Mouse (Mus musculus): ENCODE results near the gene Foxo1. TPM values are rescaled to one million over a fixed set of nuclear protein-coding genes. Genes with fewer than 3 reads are reported as not detected.

Gene Foxo1
- polyA plus RNA-seq, 1 experiment from 2014 or later, result 8.8 TPM

DNA sequence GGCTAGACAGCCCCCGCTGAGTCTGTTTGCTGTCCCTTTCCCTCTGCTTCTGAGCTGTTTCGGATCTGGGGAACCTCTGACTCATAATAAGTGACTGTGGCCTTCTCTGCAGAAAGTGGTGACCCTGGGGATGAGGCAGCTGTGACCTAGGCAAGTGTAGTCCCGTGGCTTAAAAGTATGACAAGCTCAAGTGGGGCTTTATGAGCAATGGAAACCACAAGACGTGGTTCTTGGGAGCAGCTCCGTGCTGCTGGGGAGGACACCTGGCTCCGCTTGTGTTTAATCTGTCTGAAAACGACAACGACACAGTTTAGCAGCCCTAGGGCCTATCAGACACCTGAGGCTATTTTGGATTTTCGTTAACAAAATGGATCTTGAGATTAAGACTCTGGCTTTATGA is 101.1 kb downstream of the Foxo1 start:
- Histone ChIP-seq H3K9me3 (replicated peaks) (no peaks in the 10 kb centered on the region), H3K4me3 (no peak overlapping the region)
- WGBS, result 81% methylated on average over 9 of the region's 9 CpGs

DNA sequence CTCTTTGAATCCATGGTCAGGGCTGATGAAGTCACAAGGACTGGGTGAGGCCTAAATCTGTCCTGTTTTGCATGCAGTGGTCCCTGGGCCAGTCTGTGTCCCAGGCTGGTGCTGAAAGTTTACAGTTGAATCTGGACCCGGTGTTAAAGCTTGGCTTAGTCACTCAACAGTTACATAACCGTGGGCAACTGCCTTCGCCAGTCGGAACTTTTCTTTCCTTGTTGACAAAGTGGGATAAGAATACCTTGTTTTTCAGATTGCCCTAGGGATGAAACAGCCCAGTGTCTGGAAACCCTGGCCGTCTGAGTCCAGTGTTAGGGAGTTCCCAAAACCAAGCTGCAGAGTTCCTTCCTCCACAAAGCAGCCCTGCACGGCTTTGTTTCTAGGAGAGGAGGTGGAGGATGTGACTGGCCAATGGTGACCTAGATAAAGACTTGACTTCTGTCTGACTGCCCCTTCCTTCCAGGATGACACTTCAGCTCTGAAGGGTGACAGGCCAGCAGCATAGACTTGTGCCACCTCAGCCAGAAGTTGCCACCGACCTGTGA is 101.8 kb downstream of the Foxo1 start:
- H3K27me3 ChIP-seq (replicated peaks), result no peaks in the 10 kb centered on the region
- H3K4me3 ChIP-seq, result no peak overlapping the region
- no peaks in the 10 kb centered on the region for H3K4me1 ChIP-seq (replicated peaks)
- WGBS, result 45% methylated on average over 7 of the region's 7 CpGs
- H3K9me3 ChIP-seq (replicated peaks), result no peaks in the 10 kb centered on the region
- no peak overlapping the region for H3K9ac ChIP-seq
- no peak overlapping the region for H3K4me2 ChIP-seq
- H3K27ac ChIP-seq (ENCODE audit: poor library complexity, severe bottlenecking), result no peak overlapping the region
- no peaks in the 10 kb centered on the region for H3K36me3 ChIP-seq
- ATAC-seq (ENCODE audit: insufficient number of reproducible peaks, low FRiP score), result no peak

More for the DNA sequence above, 101.1 kb downstream of the Foxo1 start:
- Histone ChIP-seq H3K9ac (no peak overlapping the region), H3K27ac (ENCODE audit: poor library complexity, severe bottlenecking) (no peak overlapping the region), H3K4me2 (no peak overlapping the region), H3K36me3 (no peaks in the 10 kb centered on the region), H3K4me1 (replicated peaks) (no peaks in the 10 kb centered on the region), H3K27me3 (replicated peaks) (no peaks in the 10 kb centered on the region)
- no peak for ATAC-seq (ENCODE audit: insufficient number of reproducible peaks, low FRiP score)

DNA sequence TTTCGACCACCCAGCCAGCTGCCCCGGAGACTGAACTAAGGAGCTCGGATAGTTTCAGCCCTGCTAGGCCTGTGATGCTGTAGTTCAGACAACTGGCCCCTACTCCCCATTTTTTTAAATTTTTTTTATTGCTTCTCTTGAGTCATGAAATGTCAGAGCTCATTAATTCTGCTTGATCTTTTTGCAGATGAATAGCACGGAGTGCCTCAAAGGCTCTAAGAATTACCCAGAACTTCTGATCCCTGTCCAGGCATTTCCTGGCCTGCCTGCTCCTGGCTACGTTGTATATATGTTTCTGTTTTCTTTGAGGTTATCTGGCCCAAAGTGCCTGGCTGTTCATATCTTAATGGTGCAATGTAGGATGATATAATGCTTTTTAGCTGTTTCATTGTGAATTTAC is 108.8 kb downstream of the Foxo1 start:
- H3K4me1 ChIP-seq (replicated peaks), result no peaks in the 10 kb centered on the region
- H3K9me3 ChIP-seq (replicated peaks), result no peaks in the 10 kb centered on the region
- no peak overlapping the region for H3K27ac ChIP-seq (ENCODE audit: poor library complexity, severe bottlenecking)
- no peak overlapping the region for H3K9ac ChIP-seq
- WGBS, result 62% methylated on average over 5 of the region's 5 CpGs
- H3K27me3 ChIP-seq (replicated peaks), result no peaks in the 10 kb centered on the region
- H3K4me2 ChIP-seq, result no peak overlapping the region
- no peak for ATAC-seq (ENCODE audit: insufficient number of reproducible peaks, low FRiP score)
- no peak overlapping the region for H3K4me3 ChIP-seq
- no peaks in the 10 kb centered on the region for H3K36me3 ChIP-seq

DNA sequence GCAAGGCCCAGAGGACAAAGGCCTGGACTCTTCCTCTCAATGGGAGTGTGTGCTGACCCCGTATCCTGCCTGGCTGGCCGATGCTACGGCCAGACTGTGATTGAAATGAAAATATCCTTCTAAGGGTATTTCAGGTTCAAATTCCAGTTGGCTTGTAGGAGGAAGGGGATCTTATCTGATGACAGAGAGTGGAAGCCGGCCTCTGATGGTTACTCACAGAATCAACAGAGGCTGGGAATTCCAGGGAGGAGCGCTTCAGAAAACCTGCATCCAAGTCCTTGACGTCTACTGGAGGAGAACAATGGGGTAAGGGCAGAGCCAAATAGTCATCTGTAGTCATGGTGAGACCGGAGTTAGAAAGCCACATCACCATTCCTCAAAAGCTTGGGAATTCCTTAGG is 115.2 kb downstream of the Foxo1 start:
- Histone ChIP-seq H3K9ac (no peak overlapping the region), H3K27me3 (replicated peaks) (no peaks in the 10 kb centered on the region), H3K4me3 (no peak overlapping the region), H3K9me3 (replicated peaks) (no peaks in the 10 kb centered on the region), H3K36me3 (no peaks in the 10 kb centered on the region), H3K27ac (ENCODE audit: poor library complexity, severe bottlenecking) (no peak overlapping the region), H3K4me2 (no peak overlapping the region), H3K4me1 (replicated peaks) (peaks cover 7% of the 10 kb centered on the region; the same call in 1 of the 2 replicates)
- ATAC-seq (ENCODE audit: insufficient number of reproducible peaks, low FRiP score), result peak; percentile 51; the same call in 1 of the 2 replicates
- WGBS, result 54% methylated on average over 7 of the region's 7 CpGs

DNA sequence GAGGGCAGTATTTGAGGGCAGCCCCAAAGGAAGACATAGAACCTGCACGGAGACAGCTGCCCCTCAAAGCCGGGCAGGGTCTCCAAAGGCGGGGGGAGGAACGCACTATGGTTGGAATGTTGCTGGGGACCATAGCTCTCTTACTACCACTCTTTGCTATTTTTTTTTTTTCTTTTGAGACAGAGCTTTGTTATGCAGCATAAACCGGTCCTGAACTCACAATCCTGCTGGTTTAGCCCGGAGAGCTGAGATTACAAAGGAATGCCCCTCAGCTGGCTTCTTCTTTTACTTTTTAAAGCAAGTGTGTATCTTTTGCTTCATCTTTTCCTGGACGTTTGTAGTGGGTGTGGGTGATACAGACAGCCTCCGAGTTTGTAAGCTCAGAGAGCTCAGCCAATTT is 118.2 kb downstream of the Foxo1 start:
- H3K4me2 ChIP-seq, result no peak overlapping the region
- no peak for ATAC-seq (ENCODE audit: insufficient number of reproducible peaks, low FRiP score)

DNA sequence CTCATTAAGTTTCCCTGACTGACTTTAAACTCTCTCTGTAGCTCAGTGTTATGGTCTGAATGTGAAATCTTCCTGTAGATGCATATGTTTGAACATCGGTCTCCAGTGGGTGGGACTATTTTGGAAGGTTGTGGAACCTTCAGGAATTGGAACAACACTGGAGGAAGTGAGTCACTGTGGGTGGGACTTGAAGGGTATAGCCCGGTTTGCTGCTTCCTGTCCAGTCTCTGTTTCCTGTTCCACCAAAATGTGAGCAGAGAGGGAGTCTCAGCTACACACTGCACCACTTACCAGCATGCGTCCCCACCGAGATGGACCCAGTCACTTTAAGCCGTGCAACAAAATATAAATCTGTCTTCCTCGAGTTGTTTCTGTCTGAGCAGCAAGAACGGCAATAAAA is 122.2 kb downstream of the Foxo1 start:
- WGBS, result 77% methylated on average over 7 of the region's 7 CpGs
- ATAC-seq (ENCODE audit: insufficient number of reproducible peaks, low FRiP score), result no peak
- Histone ChIP-seq H3K9me3 (replicated peaks) (peaks cover 6% of the 10 kb centered on the region; the same call in 1 of the 2 replicates), H3K9ac (no peak overlapping the region), H3K27me3 (replicated peaks) (no peaks in the 10 kb centered on the region), H3K4me2 (no peak overlapping the region), H3K4me3 (no peak overlapping the region), H3K4me1 (replicated peaks) (peaks cover 7% of the 10 kb centered on the region; the same call in 1 of the 2 replicates), H3K36me3 (no peaks in the 10 kb centered on the region), H3K27ac (ENCODE audit: poor library complexity, severe bottlenecking) (no peak overlapping the region)

More for the DNA sequence above, 118.2 kb downstream of the Foxo1 start:
- no peaks in the 10 kb centered on the region for H3K27me3 ChIP-seq (replicated peaks)
- H3K27ac ChIP-seq (ENCODE audit: poor library complexity, severe bottlenecking), result no peak overlapping the region
- H3K9ac ChIP-seq, result no peak overlapping the region
- peaks cover 7% of the 10 kb centered on the region; the same call in 1 of the 2 replicates for H3K4me1 ChIP-seq (replicated peaks)
- peaks cover 6% of the 10 kb centered on the region; the same call in 1 of the 2 replicates for H3K9me3 ChIP-seq (replicated peaks)
- H3K36me3 ChIP-seq, result no peaks in the 10 kb centered on the region
- WGBS, result 27% methylated on average over 8 of the region's 8 CpGs
- H3K4me3 ChIP-seq, result no peak overlapping the region

DNA sequence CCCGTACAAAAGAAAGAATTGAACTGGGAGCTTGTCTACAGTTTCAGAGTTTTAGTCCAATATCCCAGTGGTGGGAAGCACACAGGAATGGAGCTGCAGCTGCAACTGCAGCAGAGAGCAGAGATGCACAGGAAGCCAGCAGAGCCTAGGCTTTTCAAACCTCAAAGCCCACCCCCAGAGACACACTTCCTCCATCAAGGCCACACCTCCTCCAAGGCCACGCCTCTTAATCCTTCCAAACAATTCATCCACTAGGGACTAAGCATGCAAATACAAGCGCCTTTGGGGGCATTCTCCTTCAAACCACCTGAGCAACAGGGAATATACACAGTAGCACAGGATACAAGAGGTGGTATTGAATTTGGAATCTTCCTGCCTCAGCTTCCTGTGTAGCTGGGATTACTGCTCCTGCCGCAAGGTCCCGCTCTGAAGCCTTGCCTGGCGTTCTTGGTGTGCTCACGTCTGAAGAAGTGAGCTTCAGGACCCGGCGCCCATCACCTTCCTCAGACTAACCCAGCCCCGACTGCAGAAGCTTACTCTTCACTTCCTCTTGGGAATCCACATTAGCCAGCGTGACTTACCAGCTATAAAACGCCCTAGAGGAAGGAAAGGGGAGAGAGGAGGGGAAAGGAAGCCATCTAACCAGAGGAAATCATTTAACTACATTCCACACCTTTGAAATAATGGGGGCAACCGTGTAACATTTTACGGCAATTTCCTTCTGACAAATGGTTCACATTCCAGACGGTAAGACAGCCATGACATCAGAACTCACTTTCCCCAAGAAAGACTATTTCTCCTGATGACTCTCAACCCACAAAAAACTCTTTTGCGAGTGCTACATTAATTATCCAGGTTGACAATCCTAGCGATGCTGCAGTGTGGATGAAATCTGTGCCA is 122.9 kb downstream of the Foxo1 start:
- WGBS, result 74% methylated on average over 17 of the region's 17 CpGs
- ATAC-seq (ENCODE audit: insufficient number of reproducible peaks, low FRiP score), result no peak
- H3K27ac ChIP-seq (ENCODE audit: poor library complexity, severe bottlenecking), result no peak overlapping the region

DNA sequence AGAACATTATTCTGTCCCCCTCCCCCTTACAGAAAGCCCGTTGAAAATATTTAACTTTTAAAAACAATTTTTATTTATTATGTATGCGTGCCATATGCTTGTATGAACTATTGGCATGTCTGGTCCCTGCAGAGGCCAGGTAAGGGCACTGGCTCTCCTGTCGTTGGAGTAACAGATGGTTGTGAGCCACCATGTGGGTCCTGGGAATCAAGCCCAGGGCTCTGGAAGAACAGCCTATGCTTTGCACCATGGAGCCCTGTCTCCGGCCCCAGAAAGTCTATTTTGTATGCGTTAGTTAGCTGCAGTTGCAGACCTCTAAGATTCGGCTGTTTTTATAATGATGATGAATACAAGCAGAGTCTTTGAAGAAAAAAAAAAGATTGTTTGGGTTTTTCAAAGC is 123.8 kb downstream of the Foxo1 start:
- ATAC-seq (ENCODE audit: insufficient number of reproducible peaks, low FRiP score), result no peak
- H3K4me1 ChIP-seq (replicated peaks), result peaks cover 7% of the 10 kb centered on the region; the same call in 1 of the 2 replicates
- no peak overlapping the region for H3K4me3 ChIP-seq
- peaks cover 6% of the 10 kb centered on the region; the same call in 1 of the 2 replicates for H3K9me3 ChIP-seq (replicated peaks)
- 81% methylated on average over 6 of the region's 6 CpGs for WGBS
- H3K4me2 ChIP-seq, result no peak overlapping the region
- H3K27ac ChIP-seq (ENCODE audit: poor library complexity, severe bottlenecking), result no peak overlapping the region
- H3K9ac ChIP-seq, result no peak overlapping the region
- no peaks in the 10 kb centered on the region for H3K36me3 ChIP-seq
- peaks cover 11% of the 10 kb centered on the region; the same call in 1 of the 2 replicates for H3K27me3 ChIP-seq (replicated peaks)

More for the DNA sequence above, 122.9 kb downstream of the Foxo1 start:
- peaks cover 7% of the 10 kb centered on the region; the same call in 1 of the 2 replicates for H3K4me1 ChIP-seq (replicated peaks)
- H3K4me3 ChIP-seq, result no peak overlapping the region
- no peaks in the 10 kb centered on the region for H3K36me3 ChIP-seq
- H3K4me2 ChIP-seq, result no peak overlapping the region
- H3K9ac ChIP-seq, result no peak overlapping the region
- peaks cover 3% of the 10 kb centered on the region; the same call in 1 of the 2 replicates for H3K27me3 ChIP-seq (replicated peaks)
- peaks cover 6% of the 10 kb centered on the region; the same call in 1 of the 2 replicates for H3K9me3 ChIP-seq (replicated peaks)

DNA sequence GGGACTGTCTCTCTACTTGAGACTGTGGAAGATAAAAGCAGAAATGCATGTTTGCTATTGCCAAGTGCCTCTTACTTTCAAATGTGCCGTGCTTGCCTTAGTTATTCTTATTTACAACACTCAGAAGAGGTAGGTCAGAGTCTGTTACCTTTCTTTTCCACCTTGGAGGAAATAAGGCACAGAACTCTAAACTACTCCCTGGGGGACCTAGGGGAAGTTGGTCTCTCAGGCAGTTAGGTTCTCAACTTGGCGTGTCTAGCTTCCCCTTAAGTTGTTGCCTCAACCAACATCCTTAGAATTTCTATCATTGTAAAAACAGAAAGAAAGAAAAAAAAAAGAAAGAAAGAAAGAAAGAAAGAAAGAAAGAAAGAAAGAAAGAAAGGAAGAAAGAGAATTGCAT is 124.4 kb downstream of the Foxo1 start:
- no peak overlapping the region for H3K9ac ChIP-seq
- H3K4me1 ChIP-seq (replicated peaks), result peaks cover 1% of the 10 kb centered on the region; the same call in 1 of the 2 replicates
- H3K4me2 ChIP-seq, result no peak overlapping the region
- ATAC-seq (ENCODE audit: insufficient number of reproducible peaks, low FRiP score), result no peak
- H3K36me3 ChIP-seq, result no peaks in the 10 kb centered on the region
- H3K4me3 ChIP-seq, result no peak overlapping the region
- H3K9me3 ChIP-seq (replicated peaks), result peaks cover 6% of the 10 kb centered on the region; the same call in 1 of the 2 replicates
- peaks cover 14% of the 10 kb centered on the region; the same call in 1 of the 2 replicates for H3K27me3 ChIP-seq (replicated peaks)
- WGBS, result 70% methylated on average over 2 of the region's 2 CpGs
- no peak overlapping the region for H3K27ac ChIP-seq (ENCODE audit: poor library complexity, severe bottlenecking)

DNA sequence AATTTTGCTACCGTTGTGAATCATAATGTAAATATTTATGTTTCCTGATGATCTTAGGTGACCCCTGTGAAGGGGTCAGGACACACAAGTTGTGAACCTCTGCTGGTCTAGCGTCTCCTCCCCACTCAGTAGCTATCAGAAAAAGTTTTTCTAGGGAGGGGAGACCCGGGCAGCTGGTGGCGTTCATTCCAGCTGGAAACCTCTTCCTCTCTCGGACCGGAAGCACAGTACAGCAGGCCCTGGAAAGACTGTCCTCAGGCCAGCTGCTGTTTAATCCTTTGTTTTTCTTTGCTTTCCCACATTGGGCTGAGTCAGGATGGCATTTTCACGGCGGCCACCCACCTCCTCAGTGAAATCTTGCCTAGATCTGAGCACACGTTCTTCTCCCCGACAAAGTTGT is 125.0 kb downstream of the Foxo1 start:
- Histone ChIP-seq H3K4me1 (replicated peaks) (no peaks in the 10 kb centered on the region), H3K27ac (ENCODE audit: poor library complexity, severe bottlenecking) (no peak overlapping the region), H3K4me2 (no peak overlapping the region), H3K9ac (no peak overlapping the region), H3K4me3 (no peak overlapping the region), H3K27me3 (replicated peaks) (peaks cover 14% of the 10 kb centered on the region; the same call in 1 of the 2 replicates), H3K9me3 (replicated peaks) (peaks cover 6% of the 10 kb centered on the region; the same call in 1 of the 2 replicates), H3K36me3 (no peaks in the 10 kb centered on the region)
- WGBS, result 51% methylated on average over 10 of the region's 10 CpGs
- ATAC-seq (ENCODE audit: insufficient number of reproducible peaks, low FRiP score), result no peak

DNA sequence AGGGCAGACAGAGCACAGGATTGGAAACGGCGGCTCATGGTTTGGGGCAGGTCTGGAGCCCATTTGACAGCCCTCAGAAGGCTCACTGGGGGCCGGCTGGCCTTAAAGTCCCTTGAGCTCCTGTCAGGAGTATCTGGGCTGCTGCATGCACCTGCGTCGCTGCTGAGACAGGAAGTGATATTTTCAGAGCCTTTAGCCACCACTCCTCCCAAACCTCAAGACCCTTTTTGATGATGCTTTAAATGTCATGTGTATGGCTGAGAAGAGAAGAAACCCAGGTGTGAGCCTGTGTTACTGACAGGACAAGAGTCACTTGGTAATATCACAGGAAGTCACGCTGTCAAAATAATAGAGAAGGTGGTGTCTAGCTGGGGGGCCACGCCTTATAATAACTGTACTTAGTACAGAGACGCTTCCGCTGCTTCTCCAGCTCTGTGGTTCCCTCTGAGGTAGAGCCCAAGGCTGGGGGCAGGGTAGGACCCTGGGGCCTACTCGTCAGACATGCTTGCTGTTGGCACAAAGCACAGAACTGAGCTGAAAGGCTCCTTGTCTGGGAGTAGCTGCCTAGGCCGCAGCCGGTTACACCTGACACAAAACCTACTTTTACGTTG is 128.1 kb downstream of the Foxo1 start:
- Histone ChIP-seq H3K9me3 (replicated peaks) (no peaks in the 10 kb centered on the region), H3K4me2 (no peak overlapping the region), H3K36me3 (no peaks in the 10 kb centered on the region), H3K9ac (no peak overlapping the region), H3K27ac (ENCODE audit: poor library complexity, severe bottlenecking) (no peak overlapping the region), H3K4me1 (replicated peaks) (peaks cover 19% of the 10 kb centered on the region), H3K4me3 (no peak overlapping the region), H3K27me3 (replicated peaks) (peaks cover 14% of the 10 kb centered on the region; the same call in 1 of the 2 replicates)
- 84% methylated on average over 13 of the region's 13 CpGs for WGBS
- ATAC-seq (ENCODE audit: insufficient number of reproducible peaks, low FRiP score), result no peak

Data from heart, embryonic 12.5 days (tissue).